Mouse (Mus musculus) urinary bladder, postnatal 4 days (tissue): ENCODE data around the gene Olfr661.

Experiments used
- DNase-seq, 2 experiments: peaks; one replicate each; pipeline ENCODE4 v3.0.0; 2021 to 2022; ENCODE audit warnings: low spot score in 2 of 2

Olfr661 gene

GRCm38 (mm10) chr7:104686201-104686600 lies at the start of gene Olfr661:
TSS of gene Olfr661 (plus strand) at chr7:104686501.
- no peak for DNase-seq

- no peak for DNase-seq
Measured at GRCm38 (mm10) chr7:104646841-104647482, 39.3 kb upstream of the Olfr661 start, which contains the start of gene Olfr658. TSS of gene Olfr658 (minus strand) at chr7:104647305.

GRCm38 (mm10) chr7:104666453-104666852 lies 19.8 kb upstream of the Olfr661 start, which contains the start of gene Olfr659:
TSS of gene Olfr659 (plus strand) at chr7:104666753.
- no peak for DNase-seq
